Mouse (Mus musculus) kidney, embryonic 14.5 days (tissue): ENCODE results near the gene Qsox1. TPM values are rescaled to one million over a fixed set of nuclear protein-coding genes. Genes with fewer than 3 reads are reported as not detected.

Experiments
- ATAC-seq: fragments of 200-750 bp; cut with Nextera tagmentation; 2 replicates; pipeline ENCODE4 v1.8.0; 2017; ENCODE audit warnings: moderate number of reproducible peaks, mild to moderate bottlenecking, moderate TSS enrichment, moderate library complexity; ENCODE audit not compliant: low FRiP score, low TSS enrichment
- H3K27ac ChIP-seq: fragments of 300-500 bp; sonication (generic); 2 replicates; pipeline ENCODE4 v1.5.1; 2014; ENCODE audit warnings: low read depth, mild to moderate bottlenecking, low read length, moderate library complexity, mixed read lengths
- H3K27me3 ChIP-seq: fragments of 300-500 bp; sonication (generic); 2 replicates; pipeline ENCODE4 v1.6.1; 2014; ENCODE audit warnings: mild to moderate bottlenecking, low read length; ENCODE audit not compliant: control insufficient read depth, insufficient read depth
- H3K36me3 ChIP-seq: fragments of 300-500 bp; sonication (generic); 2 replicates; pipeline ENCODE4 v1.6.1; 2014; ENCODE audit warnings: low read length, mixed read lengths; ENCODE audit not compliant: control insufficient read depth, insufficient read depth
- H3K4me1 ChIP-seq: fragments of 300-500 bp; sonication (generic); 2 replicates; pipeline ENCODE4 v1.6.1; 2014; ENCODE audit warnings: low read length, mixed read lengths; ENCODE audit not compliant: control insufficient read depth, insufficient read depth
- H3K4me2 ChIP-seq: fragments of 300-500 bp; sonication (generic); replicated peaks from 2 replicates; pipeline ENCODE4 v1.6.1; 2014; ENCODE audit warnings: low read depth, mild to moderate bottlenecking, low read length
- H3K4me3 ChIP-seq: fragments of 300-500 bp; sonication (generic); 2 replicates; pipeline ENCODE4 v1.5.1; 2014; ENCODE audit warnings: mild to moderate bottlenecking, low read length
- H3K9ac ChIP-seq: fragments of 300-500 bp; sonication (generic); 2 replicates; pipeline ENCODE4 v1.6.1; 2014; ENCODE audit warnings: low read depth, mild to moderate bottlenecking, low read length, moderate library complexity
- H3K9me3 ChIP-seq: fragments of 300-500 bp; sonication (generic); 2 replicates; pipeline ENCODE4 v1.6.1; 2016; ENCODE audit warnings: low read length; ENCODE audit not compliant: control insufficient read depth
- WGBS: fragments of 180-500 bp; shearing (Covaris S2); extraction: QIAGEN DNeasy Blood & Tissue Kit; methylation state at CpG from one replicate; pipeline ENCODE4 v1.1.7; 2014; 5-methylcytosine and 5-hydroxymethylcytosine counted together
- polyA plus RNA-seq: library from polyadenylated mRNA; unstranded; fragments of >200 nt; fragmentation: Nextera tagmentation; extraction: Ambion mirVana; gene quantifications from 2 replicates; pipeline ENCODE4 v1.2.1, GENCODE M21; 2014

Gene Qsox1
- polyA plus RNA-seq, 1 experiment from 2014 or later = 11.0 TPM

GRCm38 (mm10) chr1:155830861-155831260 lies 18.2 kb upstream of the Qsox1 start:
- WGBS = 63% methylated on average over 6 of the region's 6 CpGs
- no peak for ATAC-seq

DNA sequence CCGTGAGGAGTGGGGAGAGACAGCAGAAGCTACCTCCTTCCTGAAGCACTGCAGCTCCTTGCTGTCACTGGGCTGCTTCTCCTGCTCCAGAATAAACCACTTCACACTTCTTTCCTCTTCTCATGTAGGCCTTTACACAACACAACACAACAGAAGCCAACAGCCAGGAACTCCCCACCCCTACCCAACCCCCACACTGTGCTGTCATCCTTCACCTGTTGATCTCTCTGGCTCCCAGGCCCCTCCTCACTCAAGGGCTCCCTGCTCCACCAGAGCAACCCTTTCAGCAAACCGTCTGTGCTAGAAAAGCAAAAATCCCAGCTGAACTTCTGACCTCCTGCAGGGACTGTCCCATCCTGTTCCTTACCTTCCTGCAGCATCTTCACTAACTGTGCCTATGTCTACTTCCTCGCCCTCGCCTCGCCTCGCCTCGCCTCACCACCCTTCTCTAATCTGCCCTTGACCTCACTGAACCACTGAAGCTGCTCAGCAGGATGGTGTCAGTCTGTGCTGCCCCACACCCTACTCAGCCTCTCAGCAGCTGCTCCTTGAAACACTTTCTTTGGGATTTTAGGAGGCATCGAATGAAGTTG lies 15.1 kb upstream of the Qsox1 start:
- Histone ChIP-seq H3K9me3 (no peaks in the 10 kb centered on the region), H3K9ac (no peak overlapping the region), H3K27ac (peak overlapping the region; percentile 73; the same call in 1 of the 2 replicates), H3K4me2 (no peak overlapping the region), H3K4me3 (no peak overlapping the region), H3K4me1 (peaks cover 9% of the 10 kb centered on the region; the same call in 1 of the 2 replicates), H3K36me3 (no peaks in the 10 kb centered on the region), H3K27me3 (no peaks in the 10 kb centered on the region)
- peak; percentile 89 for ATAC-seq
- WGBS = 41% methylated on average over 8 of the region's 8 CpGs

More at GRCm38 (mm10) chr1:155830861-155831260, 18.2 kb upstream of the Qsox1 start:
- H3K36me3 ChIP-seq = no peaks in the 10 kb centered on the region
- H3K4me2 ChIP-seq = no peak overlapping the region
- H3K9me3 ChIP-seq = no peaks in the 10 kb centered on the region
- H3K4me1 ChIP-seq = peaks cover 9% of the 10 kb centered on the region; the same call in 1 of the 2 replicates
- H3K9ac ChIP-seq = no peak overlapping the region
- H3K27ac ChIP-seq = no peak overlapping the region
- no peak overlapping the region for H3K4me3 ChIP-seq
- H3K27me3 ChIP-seq = no peaks in the 10 kb centered on the region

DNA sequence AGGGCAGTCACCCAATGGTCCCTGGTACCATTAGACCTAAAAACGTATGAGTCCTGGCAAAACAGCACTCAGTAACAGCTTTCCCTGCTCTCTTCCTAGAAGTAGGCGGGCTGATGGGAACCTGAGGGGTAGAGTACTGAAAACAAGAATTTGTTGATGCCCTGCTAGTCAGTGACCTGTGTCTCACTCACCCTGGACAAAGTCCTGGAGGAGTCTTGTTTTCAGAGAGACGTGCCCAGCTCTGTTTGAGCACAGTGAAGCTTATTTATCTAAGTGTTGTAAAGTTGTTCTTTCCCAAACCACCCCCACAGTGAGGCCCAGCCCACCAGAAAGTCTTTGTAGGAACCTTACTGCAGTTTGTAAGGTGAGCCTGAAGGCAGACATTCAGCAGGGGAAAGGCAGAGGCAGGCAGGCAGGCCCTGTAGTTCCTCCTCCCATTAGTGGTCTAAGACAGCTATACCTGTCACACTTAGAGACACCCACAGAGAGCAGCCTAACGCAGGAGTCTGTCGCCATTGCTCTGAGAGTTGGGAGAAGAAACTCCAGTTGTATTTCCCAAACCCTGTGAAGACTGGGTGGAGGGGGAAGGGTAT lies 14.2 kb upstream of the Qsox1 start:
- H3K27me3 ChIP-seq = no peaks in the 10 kb centered on the region
- no peaks in the 10 kb centered on the region for H3K9me3 ChIP-seq
- 20% methylated on average over 5 of the region's 5 CpGs for WGBS
- peak overlapping the region; percentile 73; the same call in 1 of the 2 replicates for H3K27ac ChIP-seq
- ATAC-seq = peak; percentile 71
- no peak overlapping the region for H3K9ac ChIP-seq
- peaks cover 9% of the 10 kb centered on the region; the same call in 1 of the 2 replicates for H3K4me1 ChIP-seq
- H3K4me3 ChIP-seq = no peak overlapping the region
- no peak overlapping the region for H3K4me2 ChIP-seq
- H3K36me3 ChIP-seq = no peaks in the 10 kb centered on the region

DNA sequence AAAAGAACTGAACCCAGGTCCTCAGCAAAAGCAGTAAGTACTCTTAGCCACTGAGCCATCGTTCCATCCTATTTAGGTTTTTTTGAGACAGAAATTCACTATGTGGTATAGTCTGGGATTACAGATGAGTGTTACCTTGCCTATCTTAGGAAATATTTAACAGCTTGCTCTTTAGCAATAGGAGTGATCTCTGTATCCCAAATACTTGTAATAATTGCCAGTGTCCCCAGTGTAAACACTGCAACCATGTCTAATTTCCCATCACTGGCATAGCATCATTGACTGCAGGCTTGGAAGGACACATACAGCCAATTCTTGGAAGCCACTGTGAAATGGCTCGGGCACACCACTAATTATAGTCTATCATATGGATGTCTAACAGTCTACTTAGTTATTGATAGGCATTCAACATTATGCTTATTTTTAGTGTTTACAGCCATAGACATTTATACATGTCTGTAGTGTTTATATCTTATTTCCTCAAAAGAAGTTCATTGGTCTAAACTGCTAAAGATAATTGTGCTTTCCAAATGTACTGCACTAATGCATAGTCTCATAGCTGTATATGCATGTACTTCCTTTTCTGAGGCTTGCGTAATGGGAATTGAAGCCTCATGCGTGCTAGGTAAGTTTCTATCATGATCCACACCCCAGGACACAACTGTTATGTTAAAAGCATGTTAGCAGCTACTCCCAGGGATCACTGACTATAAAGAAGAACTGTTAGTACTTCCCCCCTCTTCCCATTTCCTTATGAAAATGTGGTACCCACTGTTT lies 13.4 kb upstream of the Qsox1 start:
- H3K9me3 ChIP-seq = no peaks in the 10 kb centered on the region
- WGBS = 85% methylated on average over 4 of the region's 4 CpGs
- H3K4me2 ChIP-seq = no peak overlapping the region
- no peak for ATAC-seq
- no peaks in the 10 kb centered on the region for H3K36me3 ChIP-seq
- H3K27ac ChIP-seq = no peak overlapping the region
- H3K27me3 ChIP-seq = no peaks in the 10 kb centered on the region
- no peak overlapping the region for H3K4me3 ChIP-seq
- H3K9ac ChIP-seq = no peak overlapping the region
- H3K4me1 ChIP-seq = peaks cover 9% of the 10 kb centered on the region; the same call in 1 of the 2 replicates

GRCm38 (mm10) chr1:155820646-155821045 lies 8.0 kb upstream of the Qsox1 start:
- WGBS = 91% methylated on average over 5 of the region's 5 CpGs

GRCm38 (mm10) chr1:155816167-155816566 lies 3.5 kb upstream of the Qsox1 start:
- Histone ChIP-seq H3K36me3 (no peaks in the 10 kb centered on the region), H3K4me2 (no peak overlapping the region), H3K4me1 (peaks cover 3% of the 10 kb centered on the region; the same call in 1 of the 2 replicates), H3K9ac (no peak overlapping the region), H3K27me3 (no peaks in the 10 kb centered on the region), H3K4me3 (no peak overlapping the region), H3K27ac (no peak overlapping the region), H3K9me3 (no peaks in the 10 kb centered on the region)
- 61% methylated on average over 2 of the region's 2 CpGs for WGBS
- ATAC-seq = no peak

More at GRCm38 (mm10) chr1:155820646-155821045, 8.0 kb upstream of the Qsox1 start:
- Histone ChIP-seq H3K4me1 (no peaks in the 10 kb centered on the region), H3K27me3 (no peaks in the 10 kb centered on the region), H3K36me3 (no peaks in the 10 kb centered on the region), H3K9me3 (no peaks in the 10 kb centered on the region), H3K4me3 (no peak overlapping the region), H3K27ac (no peak overlapping the region), H3K4me2 (no peak overlapping the region), H3K9ac (no peak overlapping the region)
- ATAC-seq = no peak

DNA sequence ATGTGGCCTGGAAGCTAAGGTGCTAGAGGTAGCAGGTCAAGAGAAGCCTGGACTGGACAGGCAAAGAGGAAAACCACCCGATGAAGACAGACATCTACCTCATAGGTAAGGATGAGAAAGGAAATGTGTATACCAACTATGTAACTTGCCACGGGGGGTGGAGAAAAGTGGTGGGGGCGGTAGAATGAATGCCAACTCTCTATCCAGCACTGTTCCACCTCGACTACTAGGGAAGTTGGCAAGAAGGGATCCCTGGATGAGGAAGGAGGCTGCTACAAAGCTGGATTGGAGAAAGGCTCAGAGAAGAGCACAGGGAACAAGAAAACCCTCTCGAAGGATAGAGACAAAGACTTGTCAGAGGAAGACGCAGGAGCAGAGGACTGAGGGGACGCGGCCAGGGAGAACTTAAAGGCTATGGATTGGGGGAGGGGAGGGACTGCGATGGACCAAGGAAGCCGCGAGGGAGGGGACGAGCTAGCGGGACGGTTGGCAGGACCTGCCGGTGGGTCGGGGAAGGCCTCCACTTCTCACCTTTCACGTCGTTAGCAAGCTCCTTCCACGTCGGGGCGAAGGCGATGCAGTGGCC lies 601 bp downstream of the Qsox1 start:
- no peaks in the 10 kb centered on the region for H3K9me3 ChIP-seq
- WGBS = 4% methylated on average over 22 of the region's 22 CpGs
- H3K4me1 ChIP-seq = peaks cover 10% of the 10 kb centered on the region; the same call in 1 of the 2 replicates
- no peaks in the 10 kb centered on the region for H3K36me3 ChIP-seq
- H3K27me3 ChIP-seq = no peaks in the 10 kb centered on the region
- peak overlapping the region; percentile 71 for H3K4me2 ChIP-seq
- ATAC-seq = no peak; the same call in 1 of the 2 replicates
- H3K4me3 ChIP-seq = peak overlapping the region; percentile 75
- no peak overlapping the region for H3K27ac ChIP-seq
- peak overlapping the region; percentile 59 for H3K9ac ChIP-seq

GRCm38 (mm10) chr1:155810616-155811015 lies 2.1 kb downstream of the Qsox1 start:
- Histone ChIP-seq H3K27me3 (no peaks in the 10 kb centered on the region), H3K9ac (no peak overlapping the region), H3K4me1 (peaks cover 10% of the 10 kb centered on the region; the same call in 1 of the 2 replicates), H3K36me3 (no peaks in the 10 kb centered on the region), H3K9me3 (no peaks in the 10 kb centered on the region), H3K27ac (no peak overlapping the region), H3K4me2 (no peak overlapping the region), H3K4me3 (no peak overlapping the region)
- no peak for ATAC-seq
- 47% methylated on average over 7 of the region's 7 CpGs for WGBS
